Mouse (Mus musculus) myocyte (in vitro differentiated cells): ENCODE results near the gene Cpt2.

Experiments
- MYOG ChIP-seq, 3 experiments: IDR thresholded peaks; one replicate each; pipeline ENCODE4 v1.6.1; 2011; ENCODE audit warnings: control low read depth in 2 of 3, low read depth in 2 of 3, mild to moderate bottlenecking in 2 of 3; ENCODE audit not compliant: insufficient read length in 2 of 3, control insufficient read depth in 1 of 3, insufficient read depth in 1 of 3
- POLR2A ChIP-seq: IDR thresholded peaks from one replicate; pipeline ENCODE4 v1.6.1; 2011; ENCODE audit warnings: low read depth, mild to moderate bottlenecking, control low read depth, moderate library complexity; ENCODE audit not compliant: insufficient read length
- REST ChIP-seq: IDR thresholded peaks from one replicate; pipeline ENCODE4 v1.6.1; 2011; ENCODE audit warnings: mild to moderate bottlenecking, control low read depth, moderate library complexity; ENCODE audit not compliant: insufficient read depth, insufficient read length

- no peak for TF ChIP-seq MYOG (IDR thresholded peaks at IDR 0.05; ENCODE audit: control insufficient read depth in 1 of 3, insufficient read depth in 1 of 3, insufficient read length in 2 of 3, low read depth in 2 of 3)
- TF ChIP-seq REST: no peak
- no peak for TF ChIP-seq POLR2A
Measured at GRCm38 (mm10) chr4:107892663-107893062, 30.7 kb downstream of the Cpt2 start.
